Mouse (Mus musculus): ENCODE measurements around the gene Gm20503. TPM values are rescaled to one million over a fixed set of nuclear protein-coding genes. Genes with fewer than 3 reads are reported as not detected.
A peak's percentile ranks its signal among the peaks of the same experiment; 100 is the strongest.

Gm20503 gene
- polyA plus RNA-seq (2014; fragmentation: Nextera tagmentation; extraction: Ambion mirVana), result 8.1 and 11.5 TPM in 2 replicates

GRCm38 (mm10) chr4:59002948-59003805 lies at the start of gene Gm20503:
Gene Gm20503 (plus strand): TSS chr4:59003210.
- no peaks in the 10 kb centered on the region for H3K27me3 ChIP-seq (replicated peaks; ENCODE audit: control insufficient read depth, insufficient read depth, low read length)
- H3K27ac ChIP-seq (ENCODE audit: low read depth, low read length), result peak within 1 kb of the TSS; percentile 87

GRCm38 (mm10) chr4:58961719-58962118 lies 41.3 kb upstream of the Gm20503 start:
- Histone ChIP-seq H3K4me3 (ENCODE audit: low read depth, low read length) (no peak overlapping the region), H3K27ac (ENCODE audit: low read depth, low read length) (no peak overlapping the region), H3K9me3 (ENCODE audit: control insufficient read depth, low read length) (no peaks in the 10 kb centered on the region), H3K27me3 (replicated peaks; ENCODE audit: control insufficient read depth, insufficient read depth, low read length) (no peaks in the 10 kb centered on the region), H3K36me3 (ENCODE audit: control insufficient read depth, insufficient read depth, low read length) (no peaks in the 10 kb centered on the region), H3K9ac (ENCODE audit: low read depth, low read length) (no peak overlapping the region), H3K4me1 (replicated peaks; ENCODE audit: control insufficient read depth, insufficient read depth, low read length) (no peaks in the 10 kb centered on the region), H3K4me2 (no peak overlapping the region)
- DNase-seq (ENCODE audit: low spot score), result no peak
- 85% methylated on average over 15 of the region's 15 CpGs for WGBS
- ATAC-seq (replicated peaks; ENCODE audit: low FRiP score), result no peak

More at GRCm38 (mm10) chr4:59002948-59003805, at the start of gene Gm20503:
- Histone ChIP-seq H3K4me1 (replicated peaks; ENCODE audit: control insufficient read depth, insufficient read depth, low read length) (peaks cover 29% of the 10 kb centered on the region), H3K36me3 (ENCODE audit: control insufficient read depth, insufficient read depth, low read length) (no peaks in the 10 kb centered on the region), H3K9me3 (ENCODE audit: control insufficient read depth, low read length) (no peaks in the 10 kb centered on the region), H3K4me2 (peak within 1 kb of the TSS; percentile 94), H3K9ac (ENCODE audit: low read depth, low read length) (peak within 1 kb of the TSS; percentile 94), H3K4me3 (ENCODE audit: low read depth, low read length) (peak within 1 kb of the TSS; percentile 96)
- WGBS, result under 1% methylated on average over 71 of the region's 89 CpGs
- DNase-seq (ENCODE audit: low spot score), result peak; percentile 90
- ATAC-seq (replicated peaks; ENCODE audit: low FRiP score), result peak; percentile 96

GRCm38 (mm10) chr4:58963271-58963670 lies 39.7 kb upstream of the Gm20503 start:
- no peaks in the 10 kb centered on the region for H3K27me3 ChIP-seq (replicated peaks; ENCODE audit: control insufficient read depth, insufficient read depth, low read length)
- ATAC-seq (replicated peaks; ENCODE audit: low FRiP score) (no peak), DNase-seq (ENCODE audit: low spot score) (peak; percentile 25)
- H3K9ac ChIP-seq (ENCODE audit: low read depth, low read length), result no peak overlapping the region
- 83% methylated on average over 4 of the region's 4 CpGs for WGBS
- H3K27ac ChIP-seq (ENCODE audit: low read depth, low read length), result no peak overlapping the region
- no peaks in the 10 kb centered on the region for H3K36me3 ChIP-seq (ENCODE audit: control insufficient read depth, insufficient read depth, low read length)
- no peaks in the 10 kb centered on the region for H3K9me3 ChIP-seq (ENCODE audit: control insufficient read depth, low read length)
- H3K4me3 ChIP-seq (ENCODE audit: low read depth, low read length), result no peak overlapping the region
- H3K4me2 ChIP-seq, result no peak overlapping the region
- H3K4me1 ChIP-seq (replicated peaks; ENCODE audit: control insufficient read depth, insufficient read depth, low read length), result no peaks in the 10 kb centered on the region

GRCm38 (mm10) chr4:58965136-58965535 lies 37.9 kb upstream of the Gm20503 start:
- no peaks in the 10 kb centered on the region for H3K27me3 ChIP-seq (replicated peaks; ENCODE audit: control insufficient read depth, insufficient read depth, low read length)
- H3K27ac ChIP-seq (ENCODE audit: low read depth, low read length), result no peak overlapping the region
- no peaks in the 10 kb centered on the region for H3K36me3 ChIP-seq (ENCODE audit: control insufficient read depth, insufficient read depth, low read length)
- no peak overlapping the region for H3K4me2 ChIP-seq
- ATAC-seq (replicated peaks; ENCODE audit: low FRiP score) (no peak), DNase-seq (ENCODE audit: low spot score) (no peak)
- H3K4me3 ChIP-seq (ENCODE audit: low read depth, low read length), result no peak overlapping the region
- H3K9me3 ChIP-seq (ENCODE audit: control insufficient read depth, low read length), result no peaks in the 10 kb centered on the region
- 81% methylated on average over 1 of the region's 1 CpGs for WGBS
- H3K9ac ChIP-seq (ENCODE audit: low read depth, low read length), result no peak overlapping the region
- peaks cover 2% of the 10 kb centered on the region for H3K4me1 ChIP-seq (replicated peaks; ENCODE audit: control insufficient read depth, insufficient read depth, low read length)

GRCm38 (mm10) chr4:58970678-58971077 lies 32.3 kb upstream of the Gm20503 start:
- Histone ChIP-seq H3K4me1 (replicated peaks; ENCODE audit: control insufficient read depth, insufficient read depth, low read length) (peaks cover 12% of the 10 kb centered on the region), H3K9ac (ENCODE audit: low read depth, low read length) (no peak overlapping the region), H3K27ac (ENCODE audit: low read depth, low read length) (no peak overlapping the region), H3K9me3 (ENCODE audit: control insufficient read depth, low read length) (no peaks in the 10 kb centered on the region), H3K4me2 (no peak overlapping the region), H3K36me3 (ENCODE audit: control insufficient read depth, insufficient read depth, low read length) (peaks cover 8% of the 10 kb centered on the region; the same call in 1 of the 2 replicates), H3K4me3 (ENCODE audit: low read depth, low read length) (no peak overlapping the region), H3K27me3 (replicated peaks; ENCODE audit: control insufficient read depth, insufficient read depth, low read length) (no peaks in the 10 kb centered on the region)
- no peak for DNase-seq (ENCODE audit: low spot score)
- peak; percentile 95 for ATAC-seq (replicated peaks; ENCODE audit: low FRiP score)
- WGBS, result 61% methylated on average over 4 of the region's 4 CpGs

- H3K4me3 ChIP-seq (ENCODE audit: low read depth, low read length), result no peak overlapping the region
- H3K4me2 ChIP-seq, result no peak overlapping the region
- peaks cover 8% of the 10 kb centered on the region; the same call in 1 of the 2 replicates for H3K36me3 ChIP-seq (ENCODE audit: control insufficient read depth, insufficient read depth, low read length)
- peaks cover 4% of the 10 kb centered on the region; the same call in 1 of the 2 replicates for H3K4me1 ChIP-seq (replicated peaks; ENCODE audit: control insufficient read depth, insufficient read depth, low read length)
- no peak overlapping the region for H3K9ac ChIP-seq (ENCODE audit: low read depth, low read length)
- no peak for ATAC-seq (replicated peaks; ENCODE audit: low FRiP score)
- no peaks in the 10 kb centered on the region for H3K27me3 ChIP-seq (replicated peaks; ENCODE audit: control insufficient read depth, insufficient read depth, low read length)
- no peak for DNase-seq (ENCODE audit: low spot score)
- no peaks in the 10 kb centered on the region for H3K9me3 ChIP-seq (ENCODE audit: control insufficient read depth, low read length)
- H3K27ac ChIP-seq (ENCODE audit: low read depth, low read length), result no peak overlapping the region
- 73% methylated on average over 5 of the region's 5 CpGs for WGBS
Measured at GRCm38 (mm10) chr4:58975711-58976110, 27.3 kb upstream of the Gm20503 start.

- Histone ChIP-seq H3K4me3 (ENCODE audit: low read depth, low read length) (no peak overlapping the region), H3K4me1 (replicated peaks; ENCODE audit: control insufficient read depth, insufficient read depth, low read length) (0 out of 2 replicates have a peak, but pooled peaks cover 5% of the 10 kb centered on the region), H3K27ac (ENCODE audit: low read depth, low read length) (no peak overlapping the region), H3K27me3 (replicated peaks; ENCODE audit: control insufficient read depth, insufficient read depth, low read length) (no peaks in the 10 kb centered on the region), H3K9ac (ENCODE audit: low read depth, low read length) (no peak overlapping the region), H3K36me3 (ENCODE audit: control insufficient read depth, insufficient read depth, low read length) (peaks cover 2% of the 10 kb centered on the region; the same call in 1 of the 2 replicates), H3K4me2 (no peak overlapping the region), H3K9me3 (ENCODE audit: control insufficient read depth, low read length) (no peaks in the 10 kb centered on the region)
- ATAC-seq (replicated peaks; ENCODE audit: low FRiP score) (no peak), DNase-seq (ENCODE audit: low spot score) (no peak)
- 85% methylated on average over 6 of the region's 6 CpGs for WGBS
Measured at GRCm38 (mm10) chr4:58981421-58981820, 21.6 kb upstream of the Gm20503 start.

GRCm38 (mm10) chr4:58982806-58983205 lies 20.2 kb upstream of the Gm20503 start:
- DNase-seq (ENCODE audit: low spot score) (no peak), ATAC-seq (replicated peaks; ENCODE audit: low FRiP score) (no peak)
- no peak overlapping the region for H3K4me3 ChIP-seq (ENCODE audit: low read depth, low read length)
- H3K9me3 ChIP-seq (ENCODE audit: control insufficient read depth, low read length), result no peaks in the 10 kb centered on the region
- 82% methylated on average over 8 of the region's 8 CpGs for WGBS
- no peak overlapping the region for H3K4me2 ChIP-seq
- no peaks in the 10 kb centered on the region for H3K27me3 ChIP-seq (replicated peaks; ENCODE audit: control insufficient read depth, insufficient read depth, low read length)
- H3K9ac ChIP-seq (ENCODE audit: low read depth, low read length), result no peak overlapping the region
- H3K4me1 ChIP-seq (replicated peaks; ENCODE audit: control insufficient read depth, insufficient read depth, low read length), result peaks cover 11% of the 10 kb centered on the region; the same call in 1 of the 2 replicates
- no peak overlapping the region for H3K27ac ChIP-seq (ENCODE audit: low read depth, low read length)
- H3K36me3 ChIP-seq (ENCODE audit: control insufficient read depth, insufficient read depth, low read length), result peaks cover 2% of the 10 kb centered on the region; the same call in 1 of the 2 replicates
